Mouse (Mus musculus): ENCODE results near the gene Mfap1b. TPM values are rescaled to one million over a fixed set of nuclear protein-coding genes. Genes with fewer than 3 reads are reported as not detected.
A peak's percentile ranks its signal among the peaks of the same experiment; 100 is the strongest.

Gene Mfap1b
- polyA plus RNA-seq, 1 experiment from 2014 or later = 53.2 TPM

DNA sequence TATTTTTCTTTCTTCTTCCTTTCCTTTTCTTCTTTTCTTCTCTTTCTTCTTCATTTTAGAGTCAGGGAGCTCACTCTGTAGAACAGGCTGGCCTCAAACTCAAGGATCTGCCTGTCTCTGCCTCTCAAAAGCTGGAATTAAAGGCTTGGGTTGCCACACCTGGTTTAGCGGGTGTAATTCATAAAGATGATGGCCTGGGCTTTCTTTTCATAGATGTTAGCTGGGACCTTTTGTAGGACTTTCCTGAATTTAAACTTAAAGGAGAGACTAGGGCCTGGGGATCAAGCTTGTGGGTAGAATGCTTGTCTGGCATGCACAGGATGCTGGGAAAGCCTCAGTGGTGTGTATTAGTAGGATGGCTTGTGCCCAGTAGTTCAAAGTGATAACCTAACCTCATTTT lies 29.7 kb downstream of the Mfap1b start, which contains the start of gene Ell3:
Ell3 (minus strand) TSS at position 101 of the 400 bp plus-strand sequence.
- peaks cover 28% of the 10 kb centered on the region for H3K4me1 ChIP-seq
- no peak for DNase-seq (ENCODE audit: low spot score)
- H3K9me3 ChIP-seq (replicated peaks) = no peaks in the 10 kb centered on the region
- 0 out of 2 replicates have a peak within 1 kb of the TSS, but pooled peaks have one; percentile 57 for H3K4me3 ChIP-seq
- peaks cover 45% of the 10 kb centered on the region for H3K27me3 ChIP-seq (ENCODE audit: low read depth, poor library complexity, severe bottlenecking)
- no peak within 1 kb of the TSS for H3K27ac ChIP-seq (replicated peaks)
- 94% methylated on average over 1 of the region's 1 CpGs for WGBS
- H3K36me3 ChIP-seq = peaks cover 10% of the 10 kb centered on the region

DNA sequence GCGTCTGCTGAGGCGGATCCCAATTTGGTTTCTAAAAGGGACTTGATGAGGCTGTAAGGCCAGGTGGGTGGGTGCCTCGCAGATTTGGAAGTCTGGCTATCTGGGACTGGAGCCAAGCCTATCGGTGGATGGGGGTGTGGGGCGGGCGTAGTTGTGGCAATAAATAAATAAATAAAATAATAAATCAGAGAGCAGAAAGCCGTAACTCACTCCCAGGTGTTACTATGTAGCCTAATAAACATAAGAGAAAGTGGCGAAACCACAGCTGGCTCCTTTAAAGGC lies 30.9 kb downstream of the Mfap1b start:
- WGBS = 22% methylated on average over 8 of the region's 8 CpGs
- no peak overlapping the region for H3K27ac ChIP-seq (replicated peaks)
- DNase-seq (ENCODE audit: low spot score) = no peak
- H3K4me1 ChIP-seq = peaks cover 22% of the 10 kb centered on the region
- H3K9me3 ChIP-seq (replicated peaks) = no peaks in the 10 kb centered on the region
- H3K4me3 ChIP-seq = peak overlapping the region; percentile 57
- H3K36me3 ChIP-seq = peaks cover 21% of the 10 kb centered on the region
- H3K27me3 ChIP-seq (ENCODE audit: low read depth, poor library complexity, severe bottlenecking) = peaks cover 45% of the 10 kb centered on the region

DNA sequence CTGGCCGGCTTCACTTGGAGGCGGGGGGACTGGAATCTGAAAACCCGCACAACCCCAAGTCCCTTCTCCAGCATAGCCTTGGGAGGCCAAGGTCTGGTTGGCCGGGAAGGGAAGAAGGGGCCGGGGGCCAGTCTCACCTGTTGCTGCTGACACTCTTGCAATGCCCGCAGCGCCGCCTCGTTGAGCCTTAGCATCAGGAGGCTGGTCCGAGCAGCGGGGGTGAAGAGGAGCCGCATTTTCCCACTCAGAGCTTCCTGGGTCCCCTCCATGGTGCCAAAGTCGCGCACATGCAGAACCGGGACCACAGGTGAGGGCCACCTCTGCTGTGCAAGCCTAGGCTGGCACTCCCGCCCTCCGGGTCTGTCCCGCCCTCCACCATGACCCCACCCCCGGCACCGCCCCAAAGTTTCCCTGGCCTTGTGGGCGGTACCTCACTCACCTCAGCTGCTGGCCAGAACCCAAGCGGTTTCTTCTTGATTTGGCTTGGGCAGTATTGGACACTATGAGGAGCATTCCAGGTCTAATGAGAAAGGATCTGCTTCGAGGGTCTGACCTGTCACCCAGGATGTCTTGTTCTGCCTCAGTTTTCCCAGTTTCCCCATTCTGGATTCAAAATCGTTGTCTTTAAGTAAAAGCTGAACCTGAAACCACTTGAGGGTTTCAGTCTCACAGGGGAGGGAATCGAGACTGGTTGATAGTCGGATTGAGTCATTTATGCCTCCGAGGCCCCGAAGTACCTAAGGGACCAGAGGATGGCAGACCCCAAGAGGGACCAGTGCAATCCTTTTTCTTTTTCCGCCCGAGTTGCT lies 31.4 kb downstream of the Mfap1b start:
- Histone ChIP-seq H3K9me3 (replicated peaks) (no peaks in the 10 kb centered on the region), H3K4me1 (peaks cover 18% of the 10 kb centered on the region), H3K4me3 (peak overlapping the region; percentile 57), H3K36me3 (peaks cover 27% of the 10 kb centered on the region), H3K27ac (replicated peaks) (no peak overlapping the region), H3K27me3 (ENCODE audit: low read depth, poor library complexity, severe bottlenecking) (peaks cover 45% of the 10 kb centered on the region)
- peak; percentile 50 for DNase-seq (ENCODE audit: low spot score)
- 2% methylated on average over 30 of the region's 30 CpGs for WGBS

DNA sequence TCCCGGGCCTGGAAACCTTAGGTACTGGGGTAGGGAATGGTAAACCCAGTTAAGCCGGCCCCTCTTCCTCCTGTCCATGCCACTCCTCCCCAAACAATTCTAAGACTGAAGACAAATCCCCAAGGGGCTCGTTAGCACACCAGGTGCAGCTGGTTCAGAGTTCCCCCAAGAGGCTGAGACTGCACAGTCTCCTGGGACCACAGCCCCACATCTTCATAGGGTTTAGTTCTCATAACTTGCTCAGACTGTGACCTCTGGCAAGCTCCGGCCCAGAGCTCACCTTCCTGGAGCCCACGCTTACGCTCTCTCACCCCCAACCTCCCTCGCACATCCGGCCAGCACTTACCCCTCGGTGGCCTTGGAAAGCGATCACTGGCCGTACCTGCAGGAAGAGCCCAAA lies 32.1 kb downstream of the Mfap1b start:
- WGBS = 11% methylated on average over 11 of the region's 11 CpGs
- peaks cover 45% of the 10 kb centered on the region for H3K27me3 ChIP-seq (ENCODE audit: low read depth, poor library complexity, severe bottlenecking)

DNA sequence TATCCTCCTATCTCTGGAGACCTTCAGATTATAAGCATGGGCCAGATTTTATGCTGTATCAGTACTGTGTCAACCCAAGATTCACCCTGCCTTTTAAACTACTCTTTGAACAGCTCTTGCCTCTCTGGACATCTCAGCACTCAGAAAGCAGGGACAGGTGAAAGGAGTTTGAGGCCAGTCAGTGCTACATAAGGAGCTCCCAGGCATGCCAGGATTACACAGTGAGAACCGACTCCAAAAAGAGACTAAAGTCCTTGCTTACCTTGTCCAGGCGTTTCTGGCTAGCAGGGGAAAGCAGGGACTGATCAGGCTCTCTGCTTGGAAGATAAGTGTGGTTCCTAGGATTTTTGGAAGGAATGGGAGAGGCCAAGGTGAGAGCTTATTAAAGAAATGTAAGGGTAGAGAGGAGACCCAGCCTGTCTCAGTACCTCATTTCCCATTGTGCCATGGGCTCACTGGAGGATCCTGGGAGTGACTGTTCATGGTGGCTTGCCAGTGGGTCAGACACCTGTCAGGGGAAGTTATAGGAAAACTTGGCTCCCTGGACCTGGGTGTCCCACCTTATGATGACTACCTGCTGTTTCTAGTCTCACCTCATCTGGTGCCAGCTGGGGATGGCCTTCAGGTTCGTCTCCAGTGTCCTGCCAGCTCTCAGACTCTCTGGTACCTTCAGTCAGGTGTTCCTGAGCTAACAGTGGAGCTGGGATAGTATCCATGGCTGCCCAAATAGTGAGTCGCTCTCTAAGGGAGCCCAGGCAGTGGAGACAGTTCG lies 32.8 kb downstream of the Mfap1b start:
- Histone ChIP-seq H3K27me3 (ENCODE audit: low read depth, poor library complexity, severe bottlenecking) (peaks cover 45% of the 10 kb centered on the region), H3K4me1 (peaks cover 18% of the 10 kb centered on the region), H3K27ac (replicated peaks) (no peak overlapping the region), H3K4me3 (no peak overlapping the region), H3K9me3 (replicated peaks) (no peaks in the 10 kb centered on the region), H3K36me3 (peaks cover 40% of the 10 kb centered on the region)
- 67% methylated on average over 5 of the region's 5 CpGs for WGBS
- no peak for DNase-seq (ENCODE audit: low spot score)

More for the DNA sequence above, 32.1 kb downstream of the Mfap1b start:
- no peak overlapping the region for H3K27ac ChIP-seq (replicated peaks)
- no peaks in the 10 kb centered on the region for H3K9me3 ChIP-seq (replicated peaks)
- peaks cover 18% of the 10 kb centered on the region for H3K4me1 ChIP-seq
- peak overlapping the region; percentile 57 for H3K4me3 ChIP-seq
- H3K36me3 ChIP-seq = peaks cover 34% of the 10 kb centered on the region
- no peak for DNase-seq (ENCODE audit: low spot score)

DNA sequence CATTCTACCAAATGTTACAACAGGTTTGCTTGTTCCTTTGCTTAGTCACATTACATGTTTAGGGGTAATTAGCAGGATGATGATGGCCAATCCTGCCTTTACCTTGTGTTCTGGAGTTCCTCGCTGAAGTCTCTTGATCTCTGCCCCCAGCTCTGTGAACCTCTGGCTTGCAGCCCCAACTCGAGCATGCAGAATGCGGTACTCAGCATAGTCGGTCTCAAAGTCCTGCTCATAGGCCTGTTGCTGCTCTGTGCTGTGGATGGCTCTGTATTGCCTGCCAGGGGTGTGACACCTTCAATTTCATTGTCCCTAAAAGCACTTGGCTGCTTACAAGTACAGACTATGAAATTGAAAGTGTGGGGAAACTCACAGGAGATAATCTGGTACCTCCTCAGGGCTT lies 34.1 kb downstream of the Mfap1b start:
- Histone ChIP-seq H3K36me3 (peaks cover 53% of the 10 kb centered on the region), H3K27ac (replicated peaks) (no peak overlapping the region), H3K9me3 (replicated peaks) (no peaks in the 10 kb centered on the region), H3K27me3 (ENCODE audit: low read depth, poor library complexity, severe bottlenecking) (peaks cover 45% of the 10 kb centered on the region), H3K4me3 (no peak overlapping the region), H3K4me1 (peaks cover 18% of the 10 kb centered on the region)
- WGBS = 86% methylated on average over 4 of the region's 4 CpGs
- no peak for DNase-seq (ENCODE audit: low spot score)

DNA sequence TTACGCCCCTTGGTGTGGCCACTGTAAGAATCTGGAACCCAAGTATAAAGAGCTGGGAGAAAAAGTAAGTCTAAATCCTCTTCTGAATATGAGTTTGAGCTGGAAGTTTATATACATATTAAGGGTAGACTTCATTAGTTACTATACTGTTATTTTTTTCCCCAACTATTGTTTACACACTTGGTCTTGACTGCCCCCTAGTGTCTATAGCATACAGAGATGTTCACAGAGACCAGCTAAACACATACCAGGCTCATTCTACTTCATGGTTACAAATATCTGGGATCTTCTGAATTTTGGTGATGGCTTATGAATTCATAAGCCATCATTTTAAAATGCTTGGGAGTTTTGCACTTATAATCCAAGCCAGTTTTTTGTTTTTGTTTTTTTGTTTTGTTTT lies 39.0 kb downstream of the Mfap1b start:
- H3K4me1 ChIP-seq = no peaks in the 10 kb centered on the region
- H3K9me3 ChIP-seq (replicated peaks) = no peaks in the 10 kb centered on the region
- peaks cover 99% of the 10 kb centered on the region for H3K36me3 ChIP-seq
- no peak for DNase-seq (ENCODE audit: low spot score)
- H3K4me3 ChIP-seq = no peak overlapping the region
- no peak overlapping the region for H3K27ac ChIP-seq (replicated peaks)
- H3K27me3 ChIP-seq (ENCODE audit: low read depth, poor library complexity, severe bottlenecking) = 0 out of 2 replicates have a peak, but pooled peaks cover 3% of the 10 kb centered on the region
- WGBS = 97% methylated on average over 1 of the region's 1 CpGs

DNA sequence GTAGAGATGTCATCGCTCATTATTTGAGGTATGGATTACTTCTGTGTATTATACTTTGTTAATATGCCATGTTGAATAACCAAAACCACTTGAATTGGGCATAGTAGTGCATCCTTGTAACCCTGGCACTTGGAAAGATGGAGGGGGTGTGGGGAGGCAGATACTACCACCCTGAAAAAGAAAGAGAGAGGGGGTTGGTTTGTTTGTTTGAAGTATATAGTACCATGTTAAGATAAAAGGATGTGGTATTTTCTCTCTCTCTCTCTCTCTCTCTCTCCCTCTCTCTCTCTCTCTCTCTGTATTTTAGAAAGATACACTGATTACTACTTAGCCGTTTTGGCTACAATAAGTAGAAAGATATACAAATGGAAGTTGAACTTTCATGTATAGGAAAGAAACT lies 48.0 kb downstream of the Mfap1b start:
- H3K27ac ChIP-seq (replicated peaks) = no peak overlapping the region
- no peaks in the 10 kb centered on the region for H3K9me3 ChIP-seq (replicated peaks)
- 96% methylated on average over 2 of the region's 2 CpGs for WGBS
- DNase-seq (ENCODE audit: low spot score) = no peak
- H3K4me3 ChIP-seq = no peak overlapping the region
- no peaks in the 10 kb centered on the region for H3K27me3 ChIP-seq (ENCODE audit: low read depth, poor library complexity, severe bottlenecking)
- H3K4me1 ChIP-seq = no peaks in the 10 kb centered on the region
- H3K36me3 ChIP-seq = peaks cover 100% of the 10 kb centered on the region

DNA sequence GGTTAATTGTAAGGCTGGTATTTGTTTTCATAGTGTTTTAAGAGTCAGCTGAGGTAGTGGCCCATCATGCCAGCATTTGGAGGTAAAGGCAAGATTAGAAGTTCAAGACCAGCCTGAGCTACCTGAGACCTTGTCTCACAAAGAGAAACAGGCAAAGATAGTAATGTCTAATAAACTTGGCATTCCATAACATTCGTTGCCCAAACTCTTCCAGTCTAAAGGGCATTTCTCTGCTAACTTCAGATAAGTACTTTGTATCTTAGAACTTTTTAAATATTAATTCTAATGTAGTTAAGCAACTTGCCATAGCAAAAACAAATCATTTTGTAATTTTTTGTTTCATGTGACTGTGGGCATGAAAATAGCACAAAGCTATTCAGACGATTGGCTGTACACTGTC lies 50.7 kb downstream of the Mfap1b start:
- peaks cover 96% of the 10 kb centered on the region for H3K36me3 ChIP-seq
- H3K9me3 ChIP-seq (replicated peaks) = no peaks in the 10 kb centered on the region
- no peak for DNase-seq (ENCODE audit: low spot score)
- no peaks in the 10 kb centered on the region for H3K27me3 ChIP-seq (ENCODE audit: low read depth, poor library complexity, severe bottlenecking)
- 97% methylated on average over 2 of the region's 2 CpGs for WGBS
- H3K27ac ChIP-seq (replicated peaks) = no peak overlapping the region
- no peak overlapping the region for H3K4me3 ChIP-seq
- H3K4me1 ChIP-seq = no peaks in the 10 kb centered on the region

DNA sequence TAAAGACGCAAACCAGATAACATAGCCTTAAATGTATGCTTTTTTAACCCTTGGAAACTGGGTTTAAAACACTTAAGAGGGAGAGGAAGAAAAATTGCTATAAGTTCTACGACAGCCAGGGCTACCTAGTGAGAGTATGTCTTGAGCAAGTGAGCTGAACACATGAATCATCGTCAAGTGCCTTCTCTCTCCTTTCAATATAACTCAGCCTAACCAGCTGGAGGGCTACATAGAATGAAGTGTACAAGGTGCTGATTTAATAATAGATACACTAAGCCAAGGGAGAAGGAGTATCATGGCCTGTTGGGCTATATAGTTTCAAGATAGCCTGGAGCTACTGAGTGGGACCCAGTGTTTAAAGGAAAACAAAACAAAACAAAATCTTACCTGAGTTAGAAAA lies 55.4 kb downstream of the Mfap1b start:
- Histone ChIP-seq H3K4me1 (peaks cover 23% of the 10 kb centered on the region), H3K9me3 (replicated peaks) (no peaks in the 10 kb centered on the region), H3K27me3 (ENCODE audit: low read depth, poor library complexity, severe bottlenecking) (no peaks in the 10 kb centered on the region), H3K36me3 (peaks cover 76% of the 10 kb centered on the region), H3K4me3 (no peak overlapping the region), H3K27ac (replicated peaks) (no peak overlapping the region)
- no peak for DNase-seq (ENCODE audit: low spot score)
- WGBS = 95% methylated on average over 3 of the region's 3 CpGs

DNA sequence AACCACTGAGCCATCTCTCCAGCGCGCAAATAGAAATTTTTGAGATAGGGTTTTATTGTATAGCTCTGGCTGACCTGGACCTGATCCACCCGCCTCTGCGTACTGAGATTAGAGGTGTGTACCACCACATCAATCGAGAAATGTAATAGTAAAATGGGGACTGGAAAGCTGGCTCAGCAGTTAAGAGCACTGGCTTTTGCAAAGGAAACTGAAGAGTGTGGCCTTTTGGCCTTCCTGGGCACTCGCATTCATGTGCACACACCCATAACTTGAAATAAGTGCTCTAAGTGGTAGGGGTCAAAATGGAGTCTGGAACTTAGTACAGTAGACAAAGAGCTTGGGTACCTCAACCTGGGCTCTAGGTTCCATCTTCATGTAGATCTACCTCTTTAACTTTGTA lies 57.5 kb downstream of the Mfap1b start:
- H3K36me3 ChIP-seq = peaks cover 55% of the 10 kb centered on the region
- WGBS = 93% methylated on average over 6 of the region's 6 CpGs
- H3K27me3 ChIP-seq (ENCODE audit: low read depth, poor library complexity, severe bottlenecking) = no peaks in the 10 kb centered on the region
- no peaks in the 10 kb centered on the region for H3K9me3 ChIP-seq (replicated peaks)
- peaks cover 31% of the 10 kb centered on the region for H3K4me1 ChIP-seq
- DNase-seq (ENCODE audit: low spot score) = no peak
- no peak overlapping the region for H3K27ac ChIP-seq (replicated peaks)
- H3K4me3 ChIP-seq = peak overlapping the region; percentile 97; the same call in 1 of the 2 replicates

DNA sequence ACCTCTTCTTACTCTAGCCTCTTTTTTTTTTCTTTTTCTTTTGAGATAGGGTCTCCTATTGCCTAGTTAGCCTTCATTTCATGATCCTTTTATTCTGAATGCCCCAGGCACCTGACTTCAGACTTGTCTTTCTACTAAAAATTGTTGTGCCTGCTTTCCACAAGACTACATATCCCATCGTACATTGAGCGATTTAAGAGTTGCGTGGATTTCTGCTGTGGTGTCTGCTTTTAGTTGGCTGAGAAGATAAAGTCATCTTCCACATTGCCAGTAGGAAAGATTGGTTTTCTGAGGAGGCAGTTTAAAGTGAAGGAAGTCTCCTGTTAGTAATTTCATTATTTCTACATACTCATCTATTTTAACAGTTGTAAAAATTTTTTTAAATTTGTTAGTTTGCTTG lies 58.3 kb downstream of the Mfap1b start:
- Histone ChIP-seq H3K27me3 (ENCODE audit: low read depth, poor library complexity, severe bottlenecking) (no peaks in the 10 kb centered on the region), H3K4me1 (peaks cover 31% of the 10 kb centered on the region), H3K27ac (replicated peaks) (no peak overlapping the region), H3K9me3 (replicated peaks) (no peaks in the 10 kb centered on the region), H3K4me3 (peak overlapping the region; percentile 97), H3K36me3 (peaks cover 48% of the 10 kb centered on the region)
- no peak for DNase-seq (ENCODE audit: low spot score)
- WGBS = 93% methylated on average over 3 of the region's 3 CpGs

DNA sequence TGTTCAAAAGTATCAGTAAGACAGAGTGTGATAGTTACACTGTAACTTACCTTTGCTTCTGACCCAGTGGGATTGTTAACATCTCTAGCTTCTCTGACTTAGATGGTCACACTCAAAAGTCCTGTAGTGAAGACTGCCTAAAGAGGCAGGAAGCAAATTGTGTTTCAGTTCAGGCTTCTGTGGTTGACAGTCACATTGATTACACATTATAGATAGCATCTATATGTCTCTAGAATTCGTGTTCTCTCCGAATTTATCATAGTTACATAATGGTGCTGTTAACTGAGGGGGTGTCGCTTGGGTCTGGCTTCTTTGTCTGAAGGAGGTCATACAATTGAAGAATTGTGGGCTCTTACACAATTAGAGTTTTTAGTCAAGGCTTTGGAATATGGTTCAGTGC lies 58.8 kb downstream of the Mfap1b start:
- no peak for DNase-seq (ENCODE audit: low spot score)
- peak overlapping the region; percentile 97 for H3K4me3 ChIP-seq
- WGBS = 76% methylated on average over 3 of the region's 3 CpGs
- H3K27ac ChIP-seq (replicated peaks) = no peak overlapping the region
- H3K9me3 ChIP-seq (replicated peaks) = no peaks in the 10 kb centered on the region
- H3K36me3 ChIP-seq = peaks cover 44% of the 10 kb centered on the region
- H3K4me1 ChIP-seq = peaks cover 31% of the 10 kb centered on the region
- no peaks in the 10 kb centered on the region for H3K27me3 ChIP-seq (ENCODE audit: low read depth, poor library complexity, severe bottlenecking)
